Mouse (Mus musculus): ENCODE results near the gene Cst6. TPM values are rescaled to one million over a fixed set of nuclear protein-coding genes. Genes with fewer than 3 reads are reported as not detected.

Gene Cst6
- polyA plus RNA-seq, 1 experiment from 2014 or later, result 13.9 TPM

GRCm38 (mm10) chr19:5348526-5349501, 560 bp downstream of the Cst6 start:
- peak overlapping the region; percentile 84 for H3K4me2 ChIP-seq
- H3K9me3 ChIP-seq, result no peaks in the 10 kb centered on the region
- H3K9ac ChIP-seq, result no peak overlapping the region
- H3K36me3 ChIP-seq, result no peaks in the 10 kb centered on the region
- H3K4me1 ChIP-seq, result 0 out of 2 replicates have a peak, but pooled peaks cover 6% of the 10 kb centered on the region
- 6% methylated on average over 34 of the region's 34 CpGs for WGBS
- H3K27me3 ChIP-seq (replicated peaks), result no peaks in the 10 kb centered on the region
- H3K4me3 ChIP-seq (replicated peaks), result peak overlapping the region; percentile 42
- no peak overlapping the region for H3K27ac ChIP-seq
- no peak for ATAC-seq (ENCODE audit: insufficient read depth, low FRiP score, low read depth)

- no peaks in the 10 kb centered on the region for H3K9me3 ChIP-seq
- H3K9ac ChIP-seq, result no peak overlapping the region
- no peak overlapping the region for H3K4me2 ChIP-seq
- 0 out of 2 replicates have a peak, but pooled peaks cover 6% of the 10 kb centered on the region for H3K4me1 ChIP-seq
- no peaks in the 10 kb centered on the region for H3K27me3 ChIP-seq (replicated peaks)
- no peak for ATAC-seq (ENCODE audit: insufficient read depth, low FRiP score, low read depth)
- H3K27ac ChIP-seq, result no peak overlapping the region
- no peaks in the 10 kb centered on the region for H3K36me3 ChIP-seq
- 70% methylated on average over 6 of the region's 6 CpGs for whole genome bisulfite sequencing
- H3K4me3 ChIP-seq (replicated peaks), result no peak overlapping the region
These were observed 1.3 kb downstream of the Cst6 start for GRCm38 (mm10) chr19:5348064-5348463.

GRCm38 (mm10) chr19:5345297-5346131, 3.9 kb downstream of the Cst6 start:
- 72% methylated on average over 6 of the region's 6 CpGs for WGBS

GRCm38 (mm10) chr19:5341360-5341759, 8.0 kb downstream of the Cst6 start:
- Histone ChIP-seq H3K4me1 (no peaks in the 10 kb centered on the region), H3K27me3 (replicated peaks) (no peaks in the 10 kb centered on the region), H3K27ac (no peak overlapping the region), H3K9me3 (no peaks in the 10 kb centered on the region), H3K4me2 (no peak overlapping the region), H3K9ac (no peak overlapping the region), H3K36me3 (no peaks in the 10 kb centered on the region), H3K4me3 (replicated peaks) (no peak overlapping the region)
- WGBS, result 88% methylated on average over 7 of the region's 7 CpGs
- no peak for ATAC-seq (ENCODE audit: insufficient read depth, low FRiP score, low read depth)

More at GRCm38 (mm10) chr19:5345297-5346131, 3.9 kb downstream of the Cst6 start:
- H3K4me1 ChIP-seq, result 0 out of 2 replicates have a peak, but pooled peaks cover 6% of the 10 kb centered on the region
- no peaks in the 10 kb centered on the region for H3K36me3 ChIP-seq
- no peak overlapping the region for H3K4me2 ChIP-seq
- no peaks in the 10 kb centered on the region for H3K27me3 ChIP-seq (replicated peaks)
- H3K27ac ChIP-seq, result no peak overlapping the region
- no peak overlapping the region for H3K9ac ChIP-seq
- no peak for ATAC-seq (ENCODE audit: insufficient read depth, low FRiP score, low read depth)
- no peaks in the 10 kb centered on the region for H3K9me3 ChIP-seq
- no peak overlapping the region for H3K4me3 ChIP-seq (replicated peaks)

- no peak for ATAC-seq (ENCODE audit: insufficient read depth, low FRiP score, low read depth)
- Histone ChIP-seq H3K27me3 (replicated peaks) (no peaks in the 10 kb centered on the region), H3K9ac (no peak overlapping the region), H3K9me3 (no peaks in the 10 kb centered on the region), H3K36me3 (no peaks in the 10 kb centered on the region), H3K4me1 (no peaks in the 10 kb centered on the region), H3K4me3 (replicated peaks) (no peak overlapping the region), H3K27ac (no peak overlapping the region), H3K4me2 (no peak overlapping the region)
- 19% methylated on average over 5 of the region's 5 CpGs for WGBS
These were observed 11.4 kb downstream of the Cst6 start for GRCm38 (mm10) chr19:5337975-5338374.

GRCm38 (mm10) chr19:5335441-5335840, 13.9 kb downstream of the Cst6 start, which contains the start of gene Catsper1:
TSS of gene Catsper1 (plus strand) at chr19:5335741.
- H3K4me3 ChIP-seq (replicated peaks), result no peak within 1 kb of the TSS

GRCm38 (mm10) chr19:5334741-5335140, 14.6 kb downstream of the Cst6 start:
- Histone ChIP-seq H3K4me2 (no peak overlapping the region), H3K27me3 (replicated peaks) (no peaks in the 10 kb centered on the region), H3K4me1 (no peaks in the 10 kb centered on the region), H3K27ac (no peak overlapping the region), H3K9me3 (no peaks in the 10 kb centered on the region), H3K36me3 (no peaks in the 10 kb centered on the region), H3K4me3 (replicated peaks) (no peak overlapping the region), H3K9ac (no peak overlapping the region)
- ATAC-seq (ENCODE audit: insufficient read depth, low FRiP score, low read depth), result no peak
- WGBS, result 64% methylated on average over 5 of the region's 5 CpGs

More at GRCm38 (mm10) chr19:5335441-5335840, 13.9 kb downstream of the Cst6 start, which contains the start of gene Catsper1:
- H3K27ac ChIP-seq, result no peak within 1 kb of the TSS
- H3K9me3 ChIP-seq, result no peaks in the 10 kb centered on the region
- H3K4me2 ChIP-seq, result no peak within 1 kb of the TSS
- no peaks in the 10 kb centered on the region for H3K27me3 ChIP-seq (replicated peaks)
- no peaks in the 10 kb centered on the region for H3K4me1 ChIP-seq
- no peak within 1 kb of the TSS for H3K9ac ChIP-seq
- H3K36me3 ChIP-seq, result no peaks in the 10 kb centered on the region
- WGBS, result 87% methylated on average over 6 of the region's 6 CpGs
- no peak for ATAC-seq (ENCODE audit: insufficient read depth, low FRiP score, low read depth)

- no peak overlapping the region for H3K4me2 ChIP-seq
- ATAC-seq (ENCODE audit: insufficient read depth, low FRiP score, low read depth), result no peak
- 65% methylated on average over 19 of the region's 19 CpGs for WGBS
These were observed 21.4 kb downstream of the Cst6 start for GRCm38 (mm10) chr19:5327970-5328369.

GRCm38 (mm10) chr19:5323801-5324200, 25.6 kb downstream of the Cst6 start:
- Histone ChIP-seq H3K4me1 (no peaks in the 10 kb centered on the region), H3K36me3 (no peaks in the 10 kb centered on the region), H3K27me3 (replicated peaks) (no peaks in the 10 kb centered on the region), H3K27ac (no peak overlapping the region), H3K4me3 (replicated peaks) (no peak overlapping the region), H3K4me2 (no peak overlapping the region), H3K9me3 (no peaks in the 10 kb centered on the region), H3K9ac (no peak overlapping the region)
- 48% methylated on average over 17 of the region's 17 CpGs for WGBS
- no peak for ATAC-seq (ENCODE audit: insufficient read depth, low FRiP score, low read depth)

More at GRCm38 (mm10) chr19:5327970-5328369, 21.4 kb downstream of the Cst6 start:
- H3K4me1 ChIP-seq, result no peaks in the 10 kb centered on the region
- no peak overlapping the region for H3K9ac ChIP-seq
- no peak overlapping the region for H3K4me3 ChIP-seq (replicated peaks)
- H3K27ac ChIP-seq, result no peak overlapping the region
- H3K36me3 ChIP-seq, result no peaks in the 10 kb centered on the region
- no peaks in the 10 kb centered on the region for H3K27me3 ChIP-seq (replicated peaks)
- H3K9me3 ChIP-seq, result no peaks in the 10 kb centered on the region

- H3K36me3 ChIP-seq, result no peaks in the 10 kb centered on the region
- no peaks in the 10 kb centered on the region for H3K9me3 ChIP-seq
- H3K4me1 ChIP-seq, result no peaks in the 10 kb centered on the region
- H3K4me2 ChIP-seq, result no peak overlapping the region
- H3K27ac ChIP-seq, result no peak overlapping the region
- no peak for ATAC-seq (ENCODE audit: insufficient read depth, low FRiP score, low read depth)
- H3K27me3 ChIP-seq (replicated peaks), result no peaks in the 10 kb centered on the region
- no peak overlapping the region for H3K9ac ChIP-seq
- no peak overlapping the region for H3K4me3 ChIP-seq (replicated peaks)
- WGBS, result 82% methylated on average over 8 of the region's 8 CpGs
These were observed 36.2 kb downstream of the Cst6 start for GRCm38 (mm10) chr19:5313189-5313588.

- Histone ChIP-seq H3K9ac (no peak overlapping the region), H3K4me3 (replicated peaks) (no peak overlapping the region), H3K36me3 (no peaks in the 10 kb centered on the region), H3K9me3 (no peaks in the 10 kb centered on the region), H3K4me1 (no peaks in the 10 kb centered on the region), H3K4me2 (no peak overlapping the region), H3K27me3 (replicated peaks) (no peaks in the 10 kb centered on the region), H3K27ac (no peak overlapping the region)
- no peak for ATAC-seq (ENCODE audit: insufficient read depth, low FRiP score, low read depth)
- WGBS, result 84% methylated on average over 7 of the region's 7 CpGs
These were observed 40.3 kb downstream of the Cst6 start for GRCm38 (mm10) chr19:5309025-5309424.

All from stomach, embryonic 15.5 days (tissue).